Mouse (Mus musculus) heart, embryonic 15.5 days (tissue): Measurements from ENCODE around the gene Gm6812. TPM values are rescaled to one million over a fixed set of nuclear protein-coding genes. Genes with fewer than 3 reads are reported as not detected.
"Not testable (repeated sequence)": the region's sequence is repeated elsewhere in the genome, so short reads cannot be mapped to it uniquely, and the experiment has no call there.

Source experiments
- ATAC-seq: fragments of 200-750 bp; cut with Nextera tagmentation; replicated peaks from 2 replicates; pipeline ENCODE4 v1.8.0; 2017; ENCODE audit warnings: low read depth, moderate TSS enrichment; ENCODE audit not compliant: insufficient number of reproducible peaks, insufficient read depth, low FRiP score
- H3K27ac ChIP-seq: fragments of 300-500 bp; sonication (generic); 2 replicates; pipeline ENCODE4 v1.5.1; 2015; ENCODE audit warnings: mild to moderate bottlenecking, inconsistent platforms
- H3K27me3 ChIP-seq: fragments of 300-500 bp; sonication (generic); 2 replicates; pipeline ENCODE4 v1.6.1; 2015; ENCODE audit warnings: inconsistent platforms
- H3K36me3 ChIP-seq: fragments of 300-500 bp; sonication (generic); 2 replicates; pipeline ENCODE4 v1.6.1; 2015; ENCODE audit warnings: mild to moderate bottlenecking, inconsistent platforms
- H3K4me1 ChIP-seq: fragments of 300-500 bp; sonication (generic); replicated peaks from 2 replicates; pipeline ENCODE4 v1.6.1; 2015; ENCODE audit warnings: inconsistent platforms
- H3K4me2 ChIP-seq: fragments of 300-500 bp; sonication (generic); 2 replicates; pipeline ENCODE4 v1.6.1; 2015; ENCODE audit warnings: inconsistent platforms, mild to moderate bottlenecking, moderate library complexity
- H3K4me3 ChIP-seq: fragments of 300-500 bp; sonication (generic); 2 replicates; pipeline ENCODE4 v1.5.1; 2015; ENCODE audit warnings: mild to moderate bottlenecking, inconsistent platforms
- H3K9ac ChIP-seq: fragments of 300-500 bp; sonication (generic); 2 replicates; pipeline ENCODE4 v1.6.1; 2015; ENCODE audit warnings: mild to moderate bottlenecking, inconsistent platforms
- H3K9me3 ChIP-seq: fragments of 300-500 bp; sonication (generic); replicated peaks from 2 replicates; pipeline ENCODE4 v1.6.1; 2016; ENCODE audit warnings: inconsistent platforms
- WGBS: fragments of 180-500 bp; shearing (Covaris S2); methylation state at CpG from one replicate; pipeline ENCODE4 v1.1.7; 2015; ENCODE audit warnings: mixed read lengths; 5-methylcytosine and 5-hydroxymethylcytosine counted together
- polyA plus RNA-seq: library from polyadenylated mRNA; unstranded; fragments of >200 nt; fragmentation: Nextera tagmentation; extraction: Ambion mirVana; gene quantifications from 2 replicates; pipeline ENCODE4 v1.2.1, GENCODE M21; 2015

The Gm6812 gene
- not detected in 2 replicates for polyA plus RNA-seq

GRCm38 (mm10) chrX:68892953-68893352 lies at the start of gene Gm6812:
Gene Gm6812, minus strand, starts transcription at chrX:68893053.
- H3K27me3 ChIP-seq, H3K4me3 ChIP-seq, H3K4me2 ChIP-seq, H3K9me3 ChIP-seq, H3K36me3 ChIP-seq, H3K27ac ChIP-seq, H3K9ac ChIP-seq, ATAC-seq, H3K4me1 ChIP-seq: not testable (repeated sequence)
- 63% methylated on average over 5 of the region's 5 CpGs for WGBS

DNA sequence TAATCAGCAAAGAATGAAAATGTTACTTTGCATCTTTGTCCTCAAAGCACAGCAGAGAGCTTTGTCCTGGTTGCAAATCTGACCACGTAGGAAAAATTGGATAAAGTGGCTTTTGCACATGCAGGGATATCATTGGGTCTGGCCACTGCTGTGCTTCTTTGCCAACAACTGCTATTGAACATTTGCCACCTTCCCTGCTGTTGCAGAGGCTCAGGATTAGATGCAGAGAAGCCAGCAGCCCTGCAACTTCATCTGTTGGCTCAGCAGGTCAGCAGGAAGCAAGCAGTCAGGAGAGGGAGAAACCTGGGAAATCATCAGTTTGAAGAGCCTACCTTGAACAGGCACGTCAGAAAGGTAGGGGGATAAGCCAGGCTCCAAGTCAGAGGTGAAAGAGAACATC lies 27.7 kb downstream of the Gm6812 start:
- Histone ChIP-seq H3K9me3 (no peaks in the 10 kb centered on the region), H3K4me3 (no peak overlapping the region), H3K4me2 (no peak overlapping the region), H3K27me3 (no peaks in the 10 kb centered on the region), H3K27ac (no peak overlapping the region), H3K36me3 (no peaks in the 10 kb centered on the region), H3K4me1 (no peaks in the 10 kb centered on the region), H3K9ac (no peak overlapping the region)
- ATAC-seq: no peak
- WGBS: 42% methylated on average over 2 of the region's 2 CpGs

Other genes with a start within 250 kb of the Gm6812 start
- 36.4 and 37.5 TPM in 2 replicates for gene Fmr1, start 214.5 kb downstream of the Gm6812 start, polyA plus RNA-seq
- 0.75 and 1.4 TPM in 2 replicates for gene Fmr1nb, start 131.2 kb downstream of the Gm6812 start, polyA plus RNA-seq
- 2.8 and 3.5 TPM in 2 replicates for gene Gm14698, start 72.0 kb downstream of the Gm6812 start, polyA plus RNA-seq